Mouse (Mus musculus) yolk sac, embryonic 10.5 days (tissue): ENCODE measurements at regions not wholly inside any gene's neighbourhood (a gene's known extent, or its start where the extent isn't known, plus 50 kb on each side); places are given as distances from the start of the nearest gene placed in this dataset.

Experiments
- DNase-seq: peaks from one replicate; pipeline ENCODE4 v3.0.0-alpha.2; 2017; ENCODE audit warnings: low spot score

DNA sequence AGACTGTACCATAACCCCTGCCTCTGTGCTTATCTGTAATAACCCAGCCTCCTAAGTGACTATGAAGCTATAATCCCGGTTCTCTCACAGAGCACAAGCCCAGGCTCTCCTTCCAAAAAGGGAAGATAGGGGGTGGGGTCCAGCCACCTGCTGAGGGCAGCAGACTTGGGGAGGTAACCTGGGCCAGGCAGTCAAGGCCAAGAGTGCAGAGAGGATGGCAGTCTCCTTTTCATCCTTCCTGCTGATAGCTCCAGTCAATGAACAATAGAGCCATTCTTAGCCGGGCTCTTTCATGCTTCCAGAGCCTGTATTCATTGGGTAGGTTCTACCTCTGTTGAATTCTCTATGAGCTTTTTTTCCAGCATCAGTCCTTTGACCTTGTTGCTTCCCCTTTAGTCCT, 527.5 kb downstream of the Fgf9 start:
- no peak for DNase-seq

DNA sequence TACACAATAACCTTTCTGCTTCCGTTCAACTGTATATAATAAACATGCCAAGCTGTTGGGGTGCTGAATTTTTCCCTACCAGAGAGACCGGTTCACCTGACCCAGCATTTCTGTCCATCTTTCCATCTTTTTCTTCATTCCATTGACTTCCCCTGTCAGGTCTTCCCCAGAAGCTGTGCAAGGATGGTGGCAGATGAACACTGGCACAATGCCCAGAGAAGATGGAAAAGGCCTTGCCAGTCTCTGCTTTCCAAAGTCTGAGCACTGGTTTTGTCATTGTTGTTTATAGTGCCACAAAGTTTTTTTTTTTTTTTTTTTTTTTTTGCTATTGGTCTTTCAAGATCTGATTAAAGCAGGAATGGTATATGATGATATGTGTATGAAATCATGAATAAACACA, 526.6 kb downstream of the Fgf9 start:
- DNase-seq, result no peak

GRCm38 (mm10) chr14:58581806-58582205, 511.5 kb downstream of the Fgf9 start:
- no peak for DNase-seq

- no peak for DNase-seq
Observed at GRCm38 (mm10) chr14:58570021-58570420, 499.7 kb downstream of the Fgf9 start.

DNA sequence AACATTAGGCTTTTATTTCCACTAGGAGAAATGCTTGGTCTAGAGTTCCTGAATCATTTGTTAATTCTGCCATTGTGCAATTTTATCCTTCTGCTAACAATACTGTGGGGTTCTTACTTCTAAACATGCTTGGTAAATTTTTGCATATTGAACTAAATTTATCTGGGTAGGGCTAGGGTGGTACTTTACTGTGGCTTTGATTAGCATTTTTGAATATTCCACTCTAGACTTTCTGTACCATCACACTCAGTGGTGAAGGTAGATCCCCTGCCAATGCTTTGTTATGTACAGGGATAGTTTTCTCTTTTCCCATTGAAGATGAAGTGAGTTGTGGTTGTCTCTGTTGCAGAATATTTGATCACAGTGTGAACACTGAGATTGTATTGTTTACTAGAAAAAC, 497.1 kb downstream of the Fgf9 start:
- no peak for DNase-seq

GRCm38 (mm10) chr14:58563082-58563481, 492.7 kb downstream of the Fgf9 start:
- no peak for DNase-seq

DNA sequence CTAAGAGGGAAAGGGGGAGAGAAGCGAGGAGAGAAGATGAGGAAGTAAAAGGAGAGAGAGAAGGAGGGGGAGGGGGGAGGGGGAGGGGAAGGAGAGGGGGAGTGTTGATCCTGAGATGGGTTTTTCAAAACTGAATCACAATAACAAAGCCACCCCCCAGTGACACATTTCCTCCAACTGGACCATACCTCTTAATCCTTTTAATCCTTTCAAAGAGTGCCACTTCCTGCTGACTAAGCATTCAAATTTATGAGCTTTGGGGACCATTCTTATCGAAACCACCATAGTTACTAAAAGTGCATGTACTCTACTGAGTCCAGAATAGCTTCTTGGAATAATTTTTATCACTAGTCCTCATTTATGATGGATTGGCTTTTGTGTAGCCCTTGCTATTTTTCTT, 480.4 kb downstream of the Fgf9 start:
- no peak for DNase-seq

DNA sequence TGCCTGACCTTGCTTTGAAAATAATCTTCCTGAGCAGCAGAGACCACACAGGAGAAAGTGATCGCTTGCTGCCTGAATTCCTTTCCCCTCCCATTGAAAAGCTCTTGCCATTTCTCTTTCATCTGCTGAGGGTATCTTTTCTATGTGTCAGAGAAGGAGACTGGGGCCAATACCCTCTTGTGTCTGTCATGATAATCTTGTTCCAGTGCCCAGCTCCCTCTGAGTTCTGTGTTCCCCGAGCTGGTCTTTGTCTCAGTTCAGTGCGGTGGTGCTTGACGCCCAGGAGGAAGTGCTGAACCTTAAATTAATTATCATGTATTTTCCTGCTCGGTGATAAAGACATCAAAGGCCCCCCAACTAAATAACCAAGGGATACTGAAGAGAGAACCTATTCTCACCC, 475.4 kb downstream of the Fgf9 start:
- no peak for DNase-seq

DNA sequence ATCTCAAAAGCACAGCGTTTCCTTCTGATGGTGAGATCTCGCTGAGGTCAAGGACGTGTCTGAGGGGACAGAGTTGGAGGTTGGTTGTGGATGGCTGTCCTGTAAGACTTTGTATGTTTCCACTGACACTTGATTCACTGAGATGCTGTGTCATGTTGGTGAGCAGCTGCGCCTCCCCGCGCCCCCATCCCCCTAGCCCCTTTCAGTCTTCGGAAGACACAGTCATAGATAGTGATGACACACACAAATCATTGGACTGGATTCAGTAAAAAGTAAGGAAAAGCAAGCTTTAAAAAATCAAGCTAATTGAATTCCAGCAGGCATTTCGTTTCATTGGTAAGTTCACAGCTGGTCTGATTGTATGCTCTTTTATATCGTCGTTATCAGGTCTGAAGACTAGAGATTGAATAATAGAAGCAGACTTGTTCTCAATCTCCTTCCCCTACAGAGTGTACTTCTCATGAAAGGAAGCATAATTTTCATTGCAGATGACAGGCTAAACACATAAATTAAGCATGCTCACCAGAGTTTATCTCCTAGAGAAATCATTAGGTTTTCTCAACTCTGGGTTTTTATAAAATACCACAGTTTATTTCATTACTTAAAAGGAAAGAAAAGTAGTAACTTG, 472.9 kb downstream of the Fgf9 start:
- no peak for DNase-seq

DNA sequence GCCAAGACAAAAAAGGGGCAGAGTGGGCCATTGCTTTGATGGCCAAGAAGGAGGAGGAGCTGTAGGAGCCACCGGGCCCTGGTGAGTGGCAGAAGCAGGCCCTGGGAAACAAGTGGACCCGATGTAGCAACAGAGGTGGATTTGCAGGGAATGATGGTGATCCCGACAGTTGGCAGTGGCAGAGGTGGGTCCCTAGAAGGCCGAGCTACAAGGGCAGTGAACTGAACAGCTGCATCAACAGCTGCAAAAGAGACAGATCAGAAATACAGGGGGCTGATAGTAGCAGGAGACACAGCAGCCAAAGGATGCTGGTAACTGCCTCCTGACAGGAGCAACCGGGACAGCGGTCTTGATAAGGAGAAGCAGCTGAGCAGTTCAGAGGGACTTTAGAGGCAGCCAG, 467.8 kb downstream of the Fgf9 start:
- no peak for DNase-seq

GRCm38 (mm10) chr14:58520976-58521549, 450.7 kb downstream of the Fgf9 start:
- no peak for DNase-seq

DNA sequence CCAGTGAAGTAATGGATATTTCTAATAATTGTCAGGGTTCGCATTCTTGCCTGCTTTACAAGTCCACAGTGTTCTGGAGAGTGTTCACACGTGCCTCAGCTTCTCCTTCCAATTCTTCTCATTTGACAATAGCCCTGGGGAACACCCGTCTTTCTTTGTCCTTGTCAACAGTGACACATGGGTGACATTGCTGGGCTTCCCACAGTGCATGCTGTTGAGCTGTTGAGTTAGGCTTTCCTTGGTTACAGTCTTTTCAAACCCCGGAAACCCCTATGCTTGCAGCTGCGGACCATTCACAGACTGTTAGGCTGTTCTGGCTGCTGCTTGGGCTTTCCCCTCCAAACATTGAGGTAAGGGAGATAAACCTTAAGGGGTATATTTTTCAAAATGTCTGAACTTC, 450.0 kb downstream of the Fgf9 start:
- no peak for DNase-seq

GRCm38 (mm10) chr14:58519086-58519485, 448.7 kb downstream of the Fgf9 start:
- DNase-seq, result no peak

DNA sequence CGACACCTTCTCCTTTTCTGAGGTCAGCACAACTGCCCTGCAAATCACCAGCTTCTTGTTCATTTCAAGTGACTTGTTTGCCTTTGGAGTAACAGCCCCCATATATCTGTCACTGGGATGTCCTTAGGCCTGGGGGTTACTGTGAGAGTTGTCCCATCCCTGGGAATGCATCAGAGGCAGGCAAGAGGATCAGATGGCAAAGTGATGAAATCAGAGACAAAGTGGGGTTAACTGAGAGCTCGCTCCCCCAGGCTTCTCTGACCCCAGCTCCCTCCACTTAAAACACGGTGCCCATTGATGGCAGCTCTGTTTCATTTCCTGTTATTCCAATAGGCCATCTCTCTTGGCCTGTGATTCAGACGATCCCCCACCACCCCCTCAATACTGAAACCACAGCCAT, 446.2 kb downstream of the Fgf9 start:
- peak; percentile 6 for DNase-seq

DNA sequence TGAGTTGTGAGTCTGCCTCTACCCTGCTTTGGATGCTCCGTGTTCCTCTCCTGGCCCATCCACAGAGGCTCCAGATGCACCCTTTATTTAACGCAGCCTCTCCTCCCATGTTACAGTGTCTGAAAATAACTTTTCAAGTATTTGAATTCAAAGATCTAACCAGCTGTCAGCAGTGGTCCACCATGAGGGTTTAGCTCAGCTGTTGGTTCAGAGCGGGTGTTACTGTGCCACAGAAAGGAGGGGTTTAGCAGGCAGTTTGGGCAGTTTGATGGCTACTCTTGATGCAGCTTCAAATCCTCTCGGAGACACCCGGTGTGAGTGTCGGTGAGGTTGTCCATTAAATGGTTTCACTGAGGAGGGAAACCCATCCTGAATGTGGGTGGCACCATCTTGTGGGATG, 441.8 kb downstream of the Fgf9 start:
- no peak for DNase-seq

DNA sequence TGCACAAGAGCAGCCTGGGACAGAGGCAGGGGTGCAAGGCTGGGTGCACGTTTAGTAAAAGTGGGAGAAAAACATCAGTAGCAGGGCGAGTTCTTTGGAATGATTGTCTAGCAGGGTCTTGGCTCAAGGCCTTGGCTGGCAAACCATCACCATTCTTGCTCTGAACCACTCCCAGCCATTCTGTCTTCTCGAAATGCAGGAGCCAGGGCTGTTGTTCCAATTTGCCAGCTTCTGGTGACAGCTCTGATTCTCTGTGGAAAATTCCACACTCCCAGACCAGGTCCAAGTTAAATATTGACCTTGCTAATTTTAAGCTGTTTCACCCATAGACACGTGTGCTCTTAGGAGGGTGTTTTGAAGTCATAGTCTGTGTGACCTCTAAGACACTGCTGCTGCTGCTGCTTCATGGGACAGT, 441.2 kb downstream of the Fgf9 start:
- no peak for DNase-seq

- no peak for DNase-seq
Observed at GRCm38 (mm10) chr14:58510790-58511189, 440.4 kb downstream of the Fgf9 start.

DNA sequence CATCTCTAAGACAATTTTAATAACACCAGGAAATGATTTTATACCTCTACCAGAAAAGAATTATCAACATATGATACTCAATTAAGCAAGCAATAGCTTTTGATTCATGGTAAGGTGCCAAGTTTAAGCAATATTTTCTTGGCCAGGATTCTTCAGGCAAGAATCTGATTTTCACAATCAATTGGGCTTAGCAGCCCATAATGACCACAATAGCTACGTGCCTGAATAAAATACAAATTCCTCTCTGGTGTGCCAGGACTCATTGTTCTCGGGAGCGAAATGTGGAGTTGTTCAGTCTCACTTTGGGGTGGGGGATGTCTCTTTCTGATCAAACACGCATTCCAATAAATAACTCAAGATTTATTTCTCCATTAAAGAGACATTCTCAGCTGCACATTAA, 438.8 kb downstream of the Fgf9 start:
- DNase-seq, result no peak

DNA sequence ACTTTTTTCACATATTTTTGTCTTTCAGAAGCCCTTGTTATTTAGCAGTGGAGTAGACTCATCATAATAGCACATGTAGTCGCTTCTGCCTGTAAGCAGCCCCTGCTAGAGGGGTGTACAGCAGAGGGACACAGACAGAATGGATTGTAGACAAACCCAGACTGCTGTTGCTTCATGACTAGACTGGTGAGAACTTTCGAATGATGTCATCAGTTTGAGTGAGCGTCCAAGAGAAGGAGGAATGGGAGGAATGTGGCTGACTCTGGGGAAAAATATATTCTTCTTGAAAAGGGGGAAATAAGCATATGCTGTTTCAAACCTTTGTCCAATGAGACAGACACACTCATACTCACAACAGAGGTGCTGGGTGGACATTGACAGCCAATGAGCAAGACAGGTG, 436.1 kb downstream of the Fgf9 start:
- DNase-seq, result no peak

GRCm38 (mm10) chr14:58505841-58506240, 435.5 kb downstream of the Fgf9 start:
- DNase-seq, result no peak

GRCm38 (mm10) chr14:58502890-58503289, 432.5 kb downstream of the Fgf9 start:
- DNase-seq, result no peak

DNA sequence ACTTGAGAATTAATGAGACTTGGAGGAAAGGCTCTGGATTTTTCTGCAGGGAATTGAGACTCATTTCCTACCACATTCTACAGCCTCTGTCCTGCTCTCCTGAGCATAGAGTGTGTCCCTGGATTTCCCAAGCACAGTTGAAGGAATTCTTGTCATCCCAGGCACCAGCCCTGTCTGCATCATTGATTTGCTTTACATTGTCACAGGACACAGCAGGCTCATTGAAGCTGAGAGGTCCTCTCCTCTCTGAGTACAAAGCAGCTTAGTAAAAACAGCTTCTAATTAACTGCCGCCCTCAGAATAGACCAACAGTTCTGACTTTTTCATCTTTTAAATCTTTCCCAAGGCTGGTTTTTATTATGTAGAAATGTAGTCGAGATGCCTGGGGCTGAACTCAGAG, 429.7 kb downstream of the Fgf9 start:
- DNase-seq, result no peak

DNA sequence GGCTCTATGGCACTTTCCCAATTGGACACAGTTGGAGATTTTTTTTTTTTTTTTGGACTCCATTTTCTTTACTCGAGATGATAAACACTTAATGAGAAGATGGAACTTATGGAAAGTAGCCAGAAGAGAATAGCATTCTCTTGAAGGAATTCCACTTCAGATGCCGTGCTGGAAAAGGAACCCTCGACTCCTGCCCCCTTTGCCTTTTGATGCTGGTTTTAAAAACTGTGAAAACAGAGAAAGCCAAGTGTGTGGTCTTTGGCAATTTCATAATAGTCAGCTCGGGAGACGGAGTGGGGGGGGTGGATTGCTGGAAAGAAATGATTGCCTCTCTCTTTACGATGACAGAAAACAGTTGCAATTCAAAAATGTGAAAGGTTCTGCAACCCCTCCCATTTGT, 429.2 kb downstream of the Fgf9 start:
- DNase-seq, result no peak

- no peak for DNase-seq
Observed at GRCm38 (mm10) chr14:58499071-58499470, 428.7 kb downstream of the Fgf9 start.
